Mouse (Mus musculus) layer of hippocampus, adult 18-20 months (tissue): ENCODE measurements around the gene D930020B18Rik. TPM values are rescaled to one million over a fixed set of nuclear protein-coding genes. Genes with fewer than 3 reads are reported as not detected.

Experiments used
- DNase-seq, 2 experiments: peaks; one replicate each; pipeline ENCODE4 v3.0.0; 2022; ENCODE audit warnings: low spot score in 2 of 2
- total RNA-seq, 2 experiments: library from RNA; stranded (reverse); gene quantifications; 2 replicates each; pipeline ENCODE4 v1.2.3; 2021

The D930020B18Rik gene
- total RNA-seq, 2 experiments from 2014 or later: 0.23 to 0.84 TPM

GRCm38 (mm10) chr10:121639573-121639972 is 1.8 kb upstream of the D930020B18Rik start:
- DNase-seq: no peak

GRCm38 (mm10) chr10:121640150-121640930 is 1.0 kb upstream of the D930020B18Rik start:
- DNase-seq: peak in 1 of 2 experiments; percentile 50

- peak in 1 of 2 experiments; percentile 19 for DNase-seq
Measured at GRCm38 (mm10) chr10:121640944-121641271, 480 bp upstream of the D930020B18Rik start.

- DNase-seq: no peak
Measured at GRCm38 (mm10) chr10:121642054-121642947, 913 bp downstream of the D930020B18Rik start.

GRCm38 (mm10) chr10:121646294-121646693 is 4.9 kb downstream of the D930020B18Rik start:
- no peak for DNase-seq

- DNase-seq: no peak
Measured at GRCm38 (mm10) chr10:121653079-121653478, 11.7 kb downstream of the D930020B18Rik start.

- DNase-seq: peak; percentile 16 to 67
Measured at GRCm38 (mm10) chr10:121655907-121656306, 14.5 kb downstream of the D930020B18Rik start.

- no peak for DNase-seq
Measured at GRCm38 (mm10) chr10:121662711-121663110, 21.3 kb downstream of the D930020B18Rik start.

- no peak for DNase-seq
Measured at GRCm38 (mm10) chr10:121663599-121663998, 22.2 kb downstream of the D930020B18Rik start.

GRCm38 (mm10) chr10:121665631-121666145 is 24.3 kb downstream of the D930020B18Rik start:
- no peak for DNase-seq

- DNase-seq: no peak
Measured at GRCm38 (mm10) chr10:121669103-121669502, 27.7 kb downstream of the D930020B18Rik start.

- DNase-seq: no peak
Measured at GRCm38 (mm10) chr10:121677019-121677418, 35.6 kb downstream of the D930020B18Rik start.

GRCm38 (mm10) chr10:121680902-121681301 is 39.5 kb downstream of the D930020B18Rik start:
- no peak for DNase-seq

- DNase-seq: no peak
Measured at GRCm38 (mm10) chr10:121682539-121682938, 41.2 kb downstream of the D930020B18Rik start.

- DNase-seq: no peak
Measured at GRCm38 (mm10) chr10:121686153-121686660, 44.8 kb downstream of the D930020B18Rik start.

- no peak for DNase-seq
Measured at GRCm38 (mm10) chr10:121687511-121687910, 46.1 kb downstream of the D930020B18Rik start.

GRCm38 (mm10) chr10:121689591-121690314 is 48.4 kb downstream of the D930020B18Rik start:
- DNase-seq: peak; percentile 40 to 67

- DNase-seq: no peak
Measured at GRCm38 (mm10) chr10:121692944-121693579, 51.7 kb downstream of the D930020B18Rik start.

GRCm38 (mm10) chr10:121694567-121694966 is 53.2 kb downstream of the D930020B18Rik start:
- DNase-seq: no peak
